Mouse (Mus musculus) neural tube, embryonic 12.5 days (tissue): ENCODE measurements around the gene Dnah10. TPM values are rescaled to one million over a fixed set of nuclear protein-coding genes. Genes with fewer than 3 reads are reported as not detected.

ENCODE experiments used
- ATAC-seq: fragments of 200-750 bp; cut with Nextera tagmentation; 2 replicates; pipeline ENCODE4 v1.8.0; 2017; ENCODE audit warnings: low read depth, mild to moderate bottlenecking, moderate TSS enrichment, moderate library complexity; ENCODE audit not compliant: low FRiP score
- H3K27ac ChIP-seq: fragments of 300-500 bp; sonication (generic); 2 replicates; pipeline ENCODE4 v1.5.1; 2016
- H3K27me3 ChIP-seq: fragments of 300-500 bp; sonication (generic); replicated peaks from 2 replicates; pipeline ENCODE4 v1.6.1; 2016; ENCODE audit warnings: mild to moderate bottlenecking
- H3K36me3 ChIP-seq: fragments of 300-500 bp; sonication (generic); 2 replicates; pipeline ENCODE4 v1.6.1; 2016; ENCODE audit warnings: mild to moderate bottlenecking
- H3K4me1 ChIP-seq: fragments of 300-500 bp; sonication (generic); 2 replicates; pipeline ENCODE4 v1.6.1; 2016
- H3K4me2 ChIP-seq: fragments of 300-500 bp; sonication (generic); replicated peaks from 2 replicates; pipeline ENCODE4 v1.6.1; 2016; ENCODE audit warnings: mild to moderate bottlenecking
- H3K4me3 ChIP-seq: fragments of 300-500 bp; sonication (generic); 2 replicates; pipeline ENCODE4 v1.5.1; 2016
- H3K9ac ChIP-seq: fragments of 300-500 bp; sonication (generic); 2 replicates; pipeline ENCODE4 v1.6.1; 2016; ENCODE audit warnings: mild to moderate bottlenecking
- H3K9me3 ChIP-seq: fragments of 300-500 bp; sonication (generic); 2 replicates; pipeline ENCODE4 v1.6.1; 2016; ENCODE audit warnings: mild to moderate bottlenecking
- WGBS: fragments of 180-500 bp; shearing (Covaris S2); methylation state at CpG from one replicate; pipeline ENCODE4 v1.1.7; 2016; 5-methylcytosine and 5-hydroxymethylcytosine counted together
- polyA plus RNA-seq: library from polyadenylated mRNA; unstranded; fragments of >200 nt; fragmentation: Nextera tagmentation; extraction: Ambion mirVana; gene quantifications from 2 replicates; pipeline ENCODE4 v1.2.1, GENCODE M21; 2016

Gene Dnah10
- polyA plus RNA-seq, 1 experiment from 2014 or later: 0.15 TPM

DNA sequence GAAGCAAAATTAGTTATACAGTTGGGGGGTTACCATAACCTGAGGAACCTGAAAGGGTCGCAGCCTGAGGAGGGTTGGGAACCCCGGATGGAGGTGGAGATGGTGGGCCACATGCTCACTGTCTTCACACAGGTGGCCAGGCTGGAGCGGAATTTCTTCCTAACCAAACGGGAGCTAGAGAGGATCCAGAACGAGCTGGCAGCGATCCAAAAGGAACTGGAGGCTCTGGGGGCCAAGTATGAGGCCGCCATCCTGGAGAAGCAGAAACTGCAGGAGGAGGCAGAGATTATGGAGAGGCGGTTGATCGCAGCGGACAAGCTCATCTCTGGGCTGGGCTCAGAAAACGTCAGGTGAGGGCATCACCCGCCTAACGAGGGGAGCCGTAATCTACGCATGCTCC is 92.2 kb downstream of the Dnah10 start:
- H3K36me3 ChIP-seq: no peaks in the 10 kb centered on the region
- H3K4me2 ChIP-seq: no peak overlapping the region
- no peak for ATAC-seq
- 0 out of 2 replicates have a peak, but pooled peaks cover 6% of the 10 kb centered on the region for H3K9me3 ChIP-seq
- no peaks in the 10 kb centered on the region for H3K27me3 ChIP-seq
- H3K4me3 ChIP-seq: no peak overlapping the region
- 88% methylated on average over 15 of the region's 15 CpGs for WGBS
- H3K4me1 ChIP-seq: no peaks in the 10 kb centered on the region
- no peak overlapping the region for H3K27ac ChIP-seq
- no peak overlapping the region for H3K9ac ChIP-seq

DNA sequence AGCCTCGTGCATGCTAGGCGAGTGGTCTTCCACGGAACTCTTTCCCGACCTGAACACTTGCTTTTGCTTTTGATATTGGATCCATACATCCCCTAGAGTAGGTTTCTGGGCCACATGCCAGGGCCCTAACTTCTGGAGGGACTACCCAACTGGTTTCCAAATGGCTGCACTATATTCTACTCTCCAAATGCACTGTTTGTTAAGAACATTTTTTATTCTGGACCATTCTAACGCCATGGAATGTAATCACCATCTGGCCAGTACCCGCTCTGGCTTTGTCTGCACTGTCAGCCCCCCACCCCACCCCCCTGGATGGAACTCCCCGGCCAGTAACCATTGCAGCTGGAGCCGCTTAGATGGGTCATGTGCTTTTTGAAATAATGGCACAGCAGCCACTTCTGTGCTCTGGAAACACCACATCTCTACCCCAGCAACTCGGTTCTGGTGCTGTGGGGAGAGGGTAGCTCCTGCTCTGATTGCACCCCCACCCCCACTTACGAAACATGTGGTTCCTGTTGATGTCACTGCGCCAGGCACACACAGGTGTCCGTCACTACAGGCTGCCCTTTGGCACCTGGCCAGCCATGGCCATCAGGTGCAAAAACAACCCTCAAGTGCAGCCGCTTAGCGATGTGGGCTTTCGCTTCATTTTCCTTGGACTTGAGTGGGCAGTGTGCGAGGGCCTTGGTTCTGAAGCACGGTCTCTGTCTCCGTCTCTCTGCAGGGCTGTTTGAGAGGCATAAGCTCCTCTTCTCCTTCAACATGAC is 97.4 kb downstream of the Dnah10 start:
- Histone ChIP-seq H3K27me3 (no peaks in the 10 kb centered on the region), H3K9me3 (0 out of 2 replicates have a peak, but pooled peaks cover 6% of the 10 kb centered on the region), H3K27ac (no peak overlapping the region), H3K9ac (no peak overlapping the region), H3K4me1 (no peaks in the 10 kb centered on the region), H3K36me3 (no peaks in the 10 kb centered on the region), H3K4me2 (no peak overlapping the region), H3K4me3 (no peak overlapping the region)
- no peak for ATAC-seq
- WGBS: 86% methylated on average over 18 of the region's 18 CpGs

DNA sequence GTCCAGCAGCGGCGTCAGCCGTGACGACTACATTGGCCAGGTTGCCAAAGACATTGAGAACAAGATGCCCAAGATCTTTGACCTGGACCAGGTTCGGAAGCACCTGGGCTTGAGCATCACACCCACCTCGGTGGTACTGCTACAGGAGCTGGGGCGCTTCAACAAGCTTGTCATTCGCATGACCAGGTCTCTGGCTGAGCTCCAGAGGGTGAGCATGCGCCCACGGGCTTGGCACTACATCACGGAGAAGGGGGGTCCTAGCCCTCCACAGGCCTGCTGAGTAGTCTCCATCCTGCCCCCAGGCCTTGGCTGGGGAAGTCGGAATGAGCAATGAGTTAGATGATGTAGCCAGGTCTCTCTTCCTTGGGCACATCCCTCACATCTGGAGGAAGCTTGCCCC is 105.4 kb downstream of the Dnah10 start:
- peaks cover 5% of the 10 kb centered on the region for H3K36me3 ChIP-seq
- no peak for ATAC-seq
- no peak overlapping the region for H3K9ac ChIP-seq
- H3K27ac ChIP-seq: no peak overlapping the region
- no peaks in the 10 kb centered on the region for H3K9me3 ChIP-seq
- H3K4me1 ChIP-seq: no peaks in the 10 kb centered on the region
- WGBS: 93% methylated on average over 12 of the region's 12 CpGs
- no peak overlapping the region for H3K4me3 ChIP-seq
- no peak overlapping the region for H3K4me2 ChIP-seq
- H3K27me3 ChIP-seq: no peaks in the 10 kb centered on the region

DNA sequence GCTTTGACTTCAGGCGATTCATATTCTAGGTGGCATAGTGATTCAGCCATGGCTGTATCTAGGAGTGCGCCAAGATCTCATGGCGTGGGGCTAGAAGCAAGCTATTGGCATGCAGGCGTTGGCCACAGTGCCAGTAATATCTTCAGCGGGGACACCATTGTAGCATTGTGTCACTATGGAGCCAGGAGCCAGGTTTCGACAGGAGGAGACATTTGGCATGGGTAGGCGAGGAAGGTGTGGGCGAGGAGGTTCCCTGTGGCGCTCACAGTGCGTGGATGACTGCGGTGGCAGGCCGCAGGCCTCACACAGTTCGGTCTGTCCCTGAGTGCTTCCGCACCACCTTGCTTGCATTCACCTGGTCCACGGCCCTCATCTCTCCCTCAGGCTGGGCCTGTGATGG is 110.3 kb downstream of the Dnah10 start:
- no peaks in the 10 kb centered on the region for H3K27me3 ChIP-seq
- no peaks in the 10 kb centered on the region for H3K4me1 ChIP-seq
- peaks cover 28% of the 10 kb centered on the region for H3K36me3 ChIP-seq
- no peaks in the 10 kb centered on the region for H3K9me3 ChIP-seq
- ATAC-seq: no peak
- H3K9ac ChIP-seq: no peak overlapping the region
- no peak overlapping the region for H3K27ac ChIP-seq
- H3K4me3 ChIP-seq: no peak overlapping the region
- H3K4me2 ChIP-seq: no peak overlapping the region
- 93% methylated on average over 15 of the region's 15 CpGs for WGBS

DNA sequence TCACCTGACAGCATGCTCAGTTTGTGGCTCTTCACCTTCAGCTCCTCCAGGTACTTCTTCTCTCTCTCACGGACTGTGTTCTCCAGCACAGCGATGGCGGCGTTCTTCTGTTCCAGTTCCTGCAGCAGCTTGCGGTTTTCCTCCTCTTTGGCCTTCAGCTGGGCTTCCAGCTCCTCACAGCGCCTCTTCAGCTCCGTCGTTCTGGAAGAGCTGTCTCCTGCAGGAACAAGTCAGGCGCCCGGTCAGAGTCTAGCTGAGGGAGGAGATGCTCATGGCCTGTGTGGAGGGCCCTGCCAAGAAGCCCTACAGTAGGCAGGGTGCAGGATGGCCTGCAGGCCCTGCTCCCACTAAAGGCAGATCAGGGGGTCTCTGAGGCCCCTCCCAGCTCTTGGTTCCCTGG is 111.2 kb downstream of the Dnah10 start:
- no peak for ATAC-seq
- 91% methylated on average over 10 of the region's 10 CpGs for WGBS
- no peaks in the 10 kb centered on the region for H3K9me3 ChIP-seq
- no peak overlapping the region for H3K9ac ChIP-seq
- no peaks in the 10 kb centered on the region for H3K4me1 ChIP-seq
- H3K4me2 ChIP-seq: no peak overlapping the region
- no peaks in the 10 kb centered on the region for H3K27me3 ChIP-seq
- no peak overlapping the region for H3K4me3 ChIP-seq
- H3K36me3 ChIP-seq: peaks cover 28% of the 10 kb centered on the region
- H3K27ac ChIP-seq: no peak overlapping the region

DNA sequence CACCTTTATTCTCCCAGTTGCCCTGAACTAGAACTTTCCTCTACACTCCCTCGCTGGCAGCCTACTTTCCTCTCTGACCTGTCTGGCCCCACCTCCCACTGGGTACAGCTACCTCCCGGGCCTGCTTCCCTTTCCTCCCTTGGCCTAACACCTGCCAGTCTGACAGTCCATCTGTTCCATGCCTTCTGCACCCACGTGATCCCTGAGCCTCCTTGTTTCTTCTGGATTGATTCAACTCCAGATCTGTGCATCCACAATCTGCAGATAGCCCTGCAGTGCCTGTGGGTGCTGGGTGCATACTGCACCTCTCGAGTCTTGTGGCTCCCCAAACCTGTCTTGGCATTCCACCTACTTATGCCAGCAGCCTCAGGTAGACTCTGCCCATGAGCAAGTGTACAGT is 111.7 kb downstream of the Dnah10 start:
- peaks cover 28% of the 10 kb centered on the region for H3K36me3 ChIP-seq
- no peaks in the 10 kb centered on the region for H3K27me3 ChIP-seq
- no peak overlapping the region for H3K4me3 ChIP-seq
- ATAC-seq: no peak
- no peak overlapping the region for H3K4me2 ChIP-seq
- H3K4me1 ChIP-seq: no peaks in the 10 kb centered on the region
- 75% methylated on average over 4 of the region's 4 CpGs for WGBS
- H3K27ac ChIP-seq: no peak overlapping the region
- no peak overlapping the region for H3K9ac ChIP-seq
- H3K9me3 ChIP-seq: no peaks in the 10 kb centered on the region

DNA sequence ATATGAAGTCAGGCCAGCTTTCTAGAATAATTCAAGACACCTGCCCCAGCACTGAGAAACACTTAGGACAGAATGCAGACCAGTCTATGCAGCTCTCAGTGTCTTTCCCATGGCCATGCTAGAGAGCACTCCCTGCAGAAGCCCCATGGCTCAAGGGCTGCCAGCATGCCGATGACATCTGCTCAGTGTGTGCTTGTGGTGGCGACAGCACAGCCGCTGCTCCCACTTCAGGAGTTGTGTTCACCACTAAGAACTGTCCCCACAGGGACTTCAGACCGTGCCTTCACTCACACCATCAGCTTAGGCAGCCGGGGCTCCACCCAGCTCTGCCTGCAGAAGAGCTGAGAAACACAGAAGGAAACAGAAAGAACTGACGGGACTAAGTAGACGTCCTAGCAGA is 115.3 kb downstream of the Dnah10 start:
- no peak for ATAC-seq
- Histone ChIP-seq H3K27me3 (no peaks in the 10 kb centered on the region), H3K27ac (no peak overlapping the region), H3K9me3 (no peaks in the 10 kb centered on the region), H3K36me3 (peaks cover 24% of the 10 kb centered on the region), H3K4me3 (no peak overlapping the region), H3K4me2 (no peak overlapping the region), H3K9ac (no peak overlapping the region), H3K4me1 (no peaks in the 10 kb centered on the region)
- WGBS: 88% methylated on average over 7 of the region's 7 CpGs

DNA sequence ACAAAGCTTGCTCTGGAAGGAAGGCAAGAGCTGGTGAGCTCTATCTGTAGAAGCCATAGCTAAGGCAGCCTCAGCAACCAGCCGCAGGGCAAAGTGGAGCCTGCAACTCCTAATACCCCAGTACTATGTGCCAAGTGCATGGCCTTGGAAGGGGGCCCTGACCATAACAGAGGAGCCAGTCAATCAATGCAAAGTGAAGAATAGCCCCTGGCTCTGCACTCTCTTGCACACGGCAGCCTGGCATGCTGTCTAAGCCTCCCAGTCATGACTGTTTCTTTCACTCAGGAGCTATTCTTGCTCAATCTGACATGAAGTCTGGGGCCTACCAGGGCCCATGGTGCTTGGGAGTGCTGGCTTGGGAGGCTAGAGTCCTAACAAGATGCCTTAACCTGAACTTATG is 115.8 kb downstream of the Dnah10 start:
- WGBS: 78% methylated on average over 2 of the region's 2 CpGs
- H3K4me3 ChIP-seq: no peak overlapping the region
- no peak for ATAC-seq
- no peaks in the 10 kb centered on the region for H3K9me3 ChIP-seq
- H3K9ac ChIP-seq: no peak overlapping the region
- no peak overlapping the region for H3K4me2 ChIP-seq
- H3K4me1 ChIP-seq: no peaks in the 10 kb centered on the region
- H3K27me3 ChIP-seq: no peaks in the 10 kb centered on the region
- no peak overlapping the region for H3K27ac ChIP-seq
- H3K36me3 ChIP-seq: peaks cover 20% of the 10 kb centered on the region

DNA sequence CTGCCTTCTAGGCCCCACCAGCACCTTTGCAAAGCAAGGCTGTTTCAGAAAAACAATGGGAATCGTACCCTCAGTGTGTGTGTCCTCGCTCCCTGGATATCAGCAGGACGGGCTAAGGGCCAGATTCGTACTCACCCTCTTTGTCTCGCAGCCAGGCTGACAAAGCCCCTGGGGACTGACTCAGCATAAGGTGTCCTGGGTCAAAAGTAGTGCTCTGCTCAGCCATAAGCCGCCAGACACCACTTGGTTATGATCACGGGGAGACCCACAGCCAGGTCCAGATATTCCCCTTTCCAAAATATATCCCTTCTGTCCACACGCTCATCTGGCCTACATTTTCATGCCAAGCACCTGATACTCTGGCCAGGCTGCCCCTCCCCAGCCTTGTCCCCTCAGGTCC is 118.5 kb downstream of the Dnah10 start:
- H3K4me2 ChIP-seq: no peak overlapping the region
- no peaks in the 10 kb centered on the region for H3K4me1 ChIP-seq
- no peaks in the 10 kb centered on the region for H3K27me3 ChIP-seq
- no peaks in the 10 kb centered on the region for H3K9me3 ChIP-seq
- H3K4me3 ChIP-seq: no peak overlapping the region
- ATAC-seq: no peak
- H3K9ac ChIP-seq: no peak overlapping the region
- peaks cover 5% of the 10 kb centered on the region; the same call in 1 of the 2 replicates for H3K36me3 ChIP-seq
- WGBS: 69% methylated on average over 8 of the region's 8 CpGs
- 0 out of 2 replicates have a peak overlapping the region, but pooled peaks have one; percentile 37 for H3K27ac ChIP-seq

DNA sequence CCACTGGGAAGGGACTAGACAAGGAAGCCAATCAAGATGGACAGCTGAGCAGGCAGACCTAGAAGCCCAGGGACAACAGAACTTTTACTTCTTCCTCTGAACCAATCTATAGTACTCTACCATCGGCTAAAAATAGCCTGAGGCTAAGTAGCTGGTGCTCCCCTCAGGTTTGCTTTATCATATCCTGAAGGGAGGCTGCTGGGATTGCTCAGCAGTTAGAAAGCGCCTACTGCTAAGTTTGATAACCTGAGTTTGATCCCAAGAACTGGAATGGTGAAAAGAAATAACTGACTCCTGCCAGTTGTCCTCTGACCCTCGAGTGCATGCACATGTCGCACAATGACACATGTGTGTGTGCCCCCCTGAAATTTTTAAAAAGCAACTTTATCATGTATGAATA is 120.0 kb downstream of the Dnah10 start:
- Histone ChIP-seq H3K4me1 (no peaks in the 10 kb centered on the region), H3K36me3 (no peaks in the 10 kb centered on the region), H3K4me3 (no peak overlapping the region), H3K9me3 (no peaks in the 10 kb centered on the region), H3K4me2 (no peak overlapping the region), H3K27ac (no peak overlapping the region), H3K9ac (no peak overlapping the region), H3K27me3 (no peaks in the 10 kb centered on the region)
- 91% methylated on average over 4 of the region's 4 CpGs for WGBS
- no peak for ATAC-seq

DNA sequence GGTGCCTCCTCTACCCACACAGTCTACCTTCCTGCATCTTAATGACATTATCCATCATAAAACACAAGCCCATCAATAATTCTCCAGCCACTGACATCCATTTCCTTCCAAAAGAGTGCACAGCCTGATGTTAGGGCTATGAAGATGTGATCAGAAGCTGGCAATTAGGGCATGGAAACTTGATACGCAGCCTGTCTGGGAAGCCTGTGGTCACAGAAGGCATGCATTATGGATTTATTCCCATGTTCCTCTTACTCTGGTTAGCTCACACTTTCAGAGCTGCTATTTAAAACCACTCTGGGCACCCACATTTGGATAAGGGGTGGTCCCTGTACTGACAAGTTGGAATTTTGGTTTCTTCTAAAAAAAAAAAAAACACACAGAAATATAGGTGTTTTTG is 122.1 kb downstream of the Dnah10 start:
- no peak for ATAC-seq
- H3K27me3 ChIP-seq: no peaks in the 10 kb centered on the region
- no peak overlapping the region for H3K4me3 ChIP-seq
- H3K9ac ChIP-seq: no peak overlapping the region
- H3K36me3 ChIP-seq: no peaks in the 10 kb centered on the region
- no peak overlapping the region for H3K4me2 ChIP-seq
- no peaks in the 10 kb centered on the region for H3K9me3 ChIP-seq
- no peak overlapping the region for H3K27ac ChIP-seq
- no peaks in the 10 kb centered on the region for H3K4me1 ChIP-seq
- WGBS: 76% methylated on average over 1 of the region's 1 CpGs

DNA sequence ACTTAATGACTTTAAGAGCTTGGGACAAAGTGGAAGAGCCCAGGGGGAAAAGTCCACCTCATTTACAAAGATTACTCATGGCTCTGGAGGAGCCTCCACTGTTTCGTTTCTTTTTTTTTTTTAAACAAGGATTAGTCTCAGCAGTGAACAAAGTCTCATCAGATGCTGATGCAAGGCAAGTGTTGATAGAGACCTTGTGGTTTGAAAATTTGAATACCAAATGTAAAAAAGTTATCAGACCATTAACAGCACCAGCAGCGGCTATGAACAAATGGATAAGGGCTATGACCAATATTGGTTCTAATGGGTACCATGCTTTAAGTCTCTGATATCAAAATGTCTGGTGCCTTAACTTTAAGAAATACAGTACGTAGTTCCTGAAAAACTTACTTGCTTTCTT is 124.1 kb downstream of the Dnah10 start:
- Histone ChIP-seq H3K4me2 (no peak overlapping the region), H3K4me1 (no peaks in the 10 kb centered on the region), H3K9ac (no peak overlapping the region), H3K4me3 (no peak overlapping the region), H3K36me3 (no peaks in the 10 kb centered on the region), H3K9me3 (no peaks in the 10 kb centered on the region), H3K27me3 (no peaks in the 10 kb centered on the region), H3K27ac (no peak overlapping the region)
- no peak for ATAC-seq
- 86% methylated on average over 3 of the region's 3 CpGs for WGBS

DNA sequence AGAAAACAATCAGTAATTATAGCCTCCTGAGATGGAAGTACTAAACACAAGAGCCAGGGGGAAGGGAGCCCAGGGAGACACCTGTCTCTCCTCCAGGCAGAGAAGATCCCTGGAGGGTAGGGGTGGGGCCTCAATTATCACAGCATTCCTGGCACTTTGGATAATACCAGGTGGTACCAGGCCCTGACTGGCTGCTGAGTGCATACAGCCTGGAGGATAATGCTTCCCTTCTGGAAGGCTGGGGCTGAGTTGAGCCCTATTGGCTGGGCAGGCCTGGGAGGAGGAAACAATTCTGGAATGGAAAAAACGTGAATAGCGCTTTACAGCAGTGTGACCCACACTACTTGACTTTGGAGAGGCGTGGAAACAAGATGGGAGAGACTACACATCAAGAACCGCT is 126.7 kb downstream of the Dnah10 start:
- Histone ChIP-seq H3K27me3 (no peaks in the 10 kb centered on the region), H3K9ac (no peak overlapping the region), H3K4me2 (no peak overlapping the region), H3K4me3 (no peak overlapping the region), H3K9me3 (no peaks in the 10 kb centered on the region), H3K27ac (no peak overlapping the region), H3K4me1 (no peaks in the 10 kb centered on the region), H3K36me3 (no peaks in the 10 kb centered on the region)
- 53% methylated on average over 4 of the region's 4 CpGs for WGBS
- no peak for ATAC-seq
